In genomic region chr2:74740311-74741091, GRCm38 (mm10) we compare ENCODE assay signal across 12 mouse cellular contexts. TPM values are rescaled to one million over a fixed set of nuclear protein-coding genes. Genes with fewer than 3 reads are reported as not detected.
DNase-seq lines count a peak whose midpoint lies in the region; ATAC-seq lines count a peak whose summit lies in the region.
"Had no signal": no experiment of that assay in that cellular context is flagged by ENCODE, and none has a peak within 500 bp of the region (broad histone marks: within the 10 kb centered on the region; RNA-seq: fewer than 3 reads in every experiment).

No protein-coding gene starts in this region.

- H3K9ac ChIP-seq in midbrain, embryonic 15.5 days = no peak overlapping the region
- no peak overlapping the region for H3K9ac ChIP-seq in midbrain, embryonic 13.5 days (replicated peaks)
- H3K9ac ChIP-seq in intestine, embryonic 14.5 days (ENCODE audit: low read length) = peak overlapping the region; percentile 40
- peak overlapping the region; percentile 55 for H3K9ac ChIP-seq in neural tube, embryonic 14.5 days (replicated peaks; ENCODE audit: low read depth, low read length)
- H3K9ac ChIP-seq: liver, embryonic 14.5 days had no signal

- no peak overlapping the region for H3K27ac ChIP-seq in midbrain, embryonic 15.5 days
- no peak overlapping the region for H3K27ac ChIP-seq in midbrain, embryonic 13.5 days
- peak overlapping the region; percentile 75 for H3K27ac ChIP-seq in intestine, embryonic 14.5 days (ENCODE audit: low read depth)
- H3K27ac ChIP-seq in neural tube, embryonic 14.5 days (ENCODE audit: low read depth, low read length) = peak overlapping the region; percentile 92
- H3K27ac ChIP-seq: liver, embryonic 14.5 days had no signal

- DNase-seq in adrenal gland, postnatal 14 days = peak; percentile 45
- no peak for DNase-seq in adrenal gland, postnatal 4 days (ENCODE audit: low spot score in 2 of 2)
- DNase-seq in intestine, embryonic 14.5 days (ENCODE audit: low spot score) = peak; percentile 76
- DNase-seq in urinary bladder, postnatal 25 days (ENCODE audit: low spot score) = no peak
- no peak for DNase-seq in frontal cortex, postnatal 10 days (ENCODE audit: low spot score in 2 of 2)

- no peaks in the 10 kb centered on the region for H3K36me3 ChIP-seq in midbrain, embryonic 15.5 days (replicated peaks)
- H3K36me3 ChIP-seq in midbrain, embryonic 13.5 days = no peaks in the 10 kb centered on the region
- H3K36me3 ChIP-seq in intestine, embryonic 14.5 days (ENCODE audit: control insufficient read depth, insufficient read depth, low read length) = no peaks in the 10 kb centered on the region
- 0 out of 2 replicates have a peak, but pooled peaks cover 3% of the 10 kb centered on the region for H3K36me3 ChIP-seq in neural tube, embryonic 14.5 days (ENCODE audit: control insufficient read depth, insufficient read depth, low read length)

- H3K4me2 ChIP-seq in midbrain, embryonic 15.5 days = no peak overlapping the region
- H3K4me2 ChIP-seq in midbrain, embryonic 13.5 days (replicated peaks) = no peak overlapping the region
- peak overlapping the region; percentile 47 for H3K4me2 ChIP-seq in intestine, embryonic 14.5 days (ENCODE audit: low read length)
- peak overlapping the region; percentile 66 for H3K4me2 ChIP-seq in neural tube, embryonic 14.5 days (ENCODE audit: low read depth, low read length)

- peaks cover 5% of the 10 kb centered on the region for H3K4me1 ChIP-seq in midbrain, embryonic 15.5 days
- peaks cover 4% of the 10 kb centered on the region; the same call in 1 of the 2 replicates for H3K4me1 ChIP-seq in midbrain, embryonic 13.5 days (replicated peaks)
- H3K4me1 ChIP-seq in intestine, embryonic 14.5 days (replicated peaks; ENCODE audit: control insufficient read depth, insufficient read depth, low read length) = 0 out of 2 replicates have a peak, but pooled peaks cover 3% of the 10 kb centered on the region
- peaks cover 65% of the 10 kb centered on the region for H3K4me1 ChIP-seq in neural tube, embryonic 14.5 days (ENCODE audit: control insufficient read depth, insufficient read depth, low read length)

- peaks cover 97% of the 10 kb centered on the region for H3K27me3 ChIP-seq in midbrain, embryonic 15.5 days (replicated peaks)
- peaks cover 100% of the 10 kb centered on the region for H3K27me3 ChIP-seq in midbrain, embryonic 13.5 days
- H3K27me3 ChIP-seq in intestine, embryonic 14.5 days (replicated peaks; ENCODE audit: control insufficient read depth, insufficient read depth, low read length) = peaks cover 88% of the 10 kb centered on the region
- H3K27me3 ChIP-seq in neural tube, embryonic 14.5 days (ENCODE audit: control insufficient read depth, insufficient read depth, low read length) = no peaks in the 10 kb centered on the region

- WGBS in midbrain, embryonic 15.5 days = under 1% methylated on average over 43 of the region's 43 CpGs
- WGBS in midbrain, embryonic 13.5 days = 1% methylated on average over 43 of the region's 43 CpGs
- 3% methylated on average over 43 of the region's 43 CpGs for WGBS in intestine, embryonic 14.5 days
- WGBS in neural tube, embryonic 14.5 days = under 1% methylated on average over 43 of the region's 43 CpGs

- ATAC-seq in midbrain, embryonic 15.5 days (replicated peaks) = no peak
- ATAC-seq in midbrain, embryonic 13.5 days = no peak
- ATAC-seq in intestine, embryonic 14.5 days (replicated peaks; ENCODE audit: low FRiP score, low TSS enrichment, low read depth) = peak; percentile 54
- ATAC-seq in neural tube, embryonic 14.5 days (ENCODE audit: low read depth) = peak; percentile 41; the same call in 1 of the 2 replicates

- no peaks in the 10 kb centered on the region for H3K9me3 ChIP-seq in midbrain, embryonic 15.5 days
- no peaks in the 10 kb centered on the region for H3K9me3 ChIP-seq in midbrain, embryonic 13.5 days
- H3K9me3 ChIP-seq in intestine, embryonic 14.5 days (ENCODE audit: control insufficient read depth, low read length) = no peaks in the 10 kb centered on the region
- no peaks in the 10 kb centered on the region for H3K9me3 ChIP-seq in neural tube, embryonic 14.5 days (ENCODE audit: control insufficient read depth, low read length)

- H3K4me3 ChIP-seq in midbrain, embryonic 15.5 days = 0 out of 2 replicates have a peak overlapping the region, but pooled peaks have one; percentile 5
- H3K4me3 ChIP-seq in midbrain, embryonic 13.5 days (replicated peaks) = no peak overlapping the region
- H3K4me3 ChIP-seq in intestine, embryonic 14.5 days (ENCODE audit: low read depth, low read length) = peak overlapping the region; percentile 25
- peak overlapping the region; percentile 27 for H3K4me3 ChIP-seq in neural tube, embryonic 14.5 days (ENCODE audit: low read depth, low read length)

RNA-seq across cellular contexts. Expression of gene Gm28230, which starts 14.0 kb away (rescaled TPM):
- total RNA-seq in adrenal gland, postnatal 14 days (2021) = 1.4 and 1.7 TPM in 2 replicates
- 1 to 10 TPM; 1.4 to 3.7 TPM for total RNA-seq in adrenal gland, postnatal 4 days (2021)
- polyA plus RNA-seq in midbrain, embryonic 15.5 days (2015; fragmentation: Nextera tagmentation; extraction: Ambion mirVana) = not detected in 2 replicates
- not detected in 2 replicates for polyA plus RNA-seq in midbrain, embryonic 13.5 days (2015; fragmentation: Nextera tagmentation; extraction: Ambion mirVana)
- 0.38 and 0.66 TPM in 2 replicates for polyA plus RNA-seq in intestine, embryonic 14.5 days (2014; fragmentation: Nextera tagmentation; extraction: Ambion mirVana)
- 1.4 and 2.5 TPM in 2 replicates for polyA plus RNA-seq in neural tube, embryonic 14.5 days (2014; fragmentation: Nextera tagmentation; extraction: Ambion mirVana)
- total RNA-seq: heart, adult 8-10 months; neutrophil, adult 5-6 weeks had no signal
- polyA plus RNA-seq: cortical plate, adult 2 months; liver, embryonic 14.5 days had no signal

RNA-seq across cellular contexts. Expression of gene Hoxd1, which starts 22.3 kb away (rescaled TPM):
- total RNA-seq in adrenal gland, postnatal 14 days (2021) = not detected in 2 replicates
- total RNA-seq in adrenal gland, postnatal 4 days (2021) = under 1 TPM in 1 of 2 experiments, not detected in 1; 0.50 TPM
- polyA plus RNA-seq in midbrain, embryonic 15.5 days (2015; fragmentation: Nextera tagmentation; extraction: Ambion mirVana) = not detected in 2 replicates
- 0.08 TPM in 1 of 2 replicates, not detected in the other for polyA plus RNA-seq in midbrain, embryonic 13.5 days (2015; fragmentation: Nextera tagmentation; extraction: Ambion mirVana)
- polyA plus RNA-seq in intestine, embryonic 14.5 days (2014; fragmentation: Nextera tagmentation; extraction: Ambion mirVana) = 0.62 TPM in 1 of 2 replicates, not detected in the other
- 0.32 and 4.6 TPM in 2 replicates for polyA plus RNA-seq in neural tube, embryonic 14.5 days (2014; fragmentation: Nextera tagmentation; extraction: Ambion mirVana)
- total RNA-seq: heart, adult 8-10 months; neutrophil, adult 5-6 weeks had no signal
- polyA plus RNA-seq: liver, embryonic 14.5 days had no signal

RNA-seq across cellular contexts. Expression of gene Hoxd4, which starts 28.8 kb away (rescaled TPM):
- 13.9 and 17.8 TPM in 2 replicates for total RNA-seq in adrenal gland, postnatal 14 days (2021)
- total RNA-seq in adrenal gland, postnatal 4 days (2021) = 10 to 100 TPM; 21.5 to 29.5 TPM
- not detected in 2 replicates for polyA plus RNA-seq in midbrain, embryonic 15.5 days (2015; fragmentation: Nextera tagmentation; extraction: Ambion mirVana)
- polyA plus RNA-seq in midbrain, embryonic 13.5 days (2015; fragmentation: Nextera tagmentation; extraction: Ambion mirVana) = not detected in 2 replicates
- polyA plus RNA-seq in intestine, embryonic 14.5 days (2014; fragmentation: Nextera tagmentation; extraction: Ambion mirVana) = 1.6 and 2.9 TPM in 2 replicates
- polyA plus RNA-seq in neural tube, embryonic 14.5 days (2014; fragmentation: Nextera tagmentation; extraction: Ambion mirVana) = 4.7 and 5.5 TPM in 2 replicates
- total RNA-seq: neutrophil, adult 5-6 weeks had no signal
- polyA plus RNA-seq: cortical plate, adult 2 months had no signal

RNA-seq across cellular contexts. Expression of gene Hoxd3, which starts 28.8 kb away (rescaled TPM):
- 0.85 and 0.98 TPM in 2 replicates for total RNA-seq in adrenal gland, postnatal 14 days (2021)
- 1 to 10 TPM in 1 of 2 experiments, under 1 TPM in 1; 0.82 to 2.5 TPM for total RNA-seq in adrenal gland, postnatal 4 days (2021)
- polyA plus RNA-seq in midbrain, embryonic 15.5 days (2015; fragmentation: Nextera tagmentation; extraction: Ambion mirVana) = 0.09 and 0.21 TPM in 2 replicates
- polyA plus RNA-seq in midbrain, embryonic 13.5 days (2015; fragmentation: Nextera tagmentation; extraction: Ambion mirVana) = 0.17 TPM in 2 replicates
- polyA plus RNA-seq in intestine, embryonic 14.5 days (2014; fragmentation: Nextera tagmentation; extraction: Ambion mirVana) = 27.6 and 27.8 TPM in 2 replicates
- 13.5 and 13.9 TPM in 2 replicates for polyA plus RNA-seq in neural tube, embryonic 14.5 days (2014; fragmentation: Nextera tagmentation; extraction: Ambion mirVana)
- total RNA-seq: neutrophil, adult 5-6 weeks had no signal
- polyA plus RNA-seq: cortical plate, adult 2 months had no signal

RNA-seq across cellular contexts. Expression of gene Hoxd8, which starts 36.1 kb away (rescaled TPM):
- total RNA-seq in adrenal gland, postnatal 14 days (2021) = 24.6 and 24.9 TPM in 2 replicates
- 10 to 100 TPM; 43.9 to 55.4 TPM for total RNA-seq in adrenal gland, postnatal 4 days (2021)
- polyA plus RNA-seq in midbrain, embryonic 15.5 days (2015; fragmentation: Nextera tagmentation; extraction: Ambion mirVana) = 0.08 and 0.10 TPM in 2 replicates
- 0.08 TPM in 1 of 2 replicates, not detected in the other for polyA plus RNA-seq in midbrain, embryonic 13.5 days (2015; fragmentation: Nextera tagmentation; extraction: Ambion mirVana)
- polyA plus RNA-seq in intestine, embryonic 14.5 days (2014; fragmentation: Nextera tagmentation; extraction: Ambion mirVana) = 6.1 and 8.4 TPM in 2 replicates
- polyA plus RNA-seq in neural tube, embryonic 14.5 days (2014; fragmentation: Nextera tagmentation; extraction: Ambion mirVana) = 19.9 and 23.6 TPM in 2 replicates
- total RNA-seq: neutrophil, adult 5-6 weeks had no signal
- polyA plus RNA-seq: cortical plate, adult 2 months had no signal

Comparison
In these comparisons a context has a peak if more than half of its experiments do, and no peak if none do; other contexts are left out.
1. DNase-seq: peak in adrenal gland, postnatal 14 days (single experiment) and intestine, embryonic 14.5 days (single experiment); none in adrenal gland, postnatal 4 days (0 of 2), urinary bladder, postnatal 25 days (single experiment) and frontal cortex, postnatal 10 days (0 of 2).
2. ATAC-seq: peak in intestine, embryonic 14.5 days (single experiment) and neural tube, embryonic 14.5 days (single experiment); none in midbrain, embryonic 15.5 days (single experiment) and midbrain, embryonic 13.5 days (single experiment).
3. H3K27ac ChIP-seq: peak in intestine, embryonic 14.5 days (single experiment) and neural tube, embryonic 14.5 days (single experiment); none in midbrain, embryonic 15.5 days (single experiment) and midbrain, embryonic 13.5 days (single experiment).
4. H3K4me2 ChIP-seq: peak in intestine, embryonic 14.5 days (single experiment) and neural tube, embryonic 14.5 days (single experiment); none in midbrain, embryonic 15.5 days (single experiment) and midbrain, embryonic 13.5 days (single experiment).
5. H3K9ac ChIP-seq: peak in intestine, embryonic 14.5 days (single experiment) and neural tube, embryonic 14.5 days (single experiment); none in midbrain, embryonic 15.5 days (single experiment) and midbrain, embryonic 13.5 days (single experiment).